Mouse (Mus musculus): Measurements from ENCODE around the gene Lama2.

Lama2 gene

DNA sequence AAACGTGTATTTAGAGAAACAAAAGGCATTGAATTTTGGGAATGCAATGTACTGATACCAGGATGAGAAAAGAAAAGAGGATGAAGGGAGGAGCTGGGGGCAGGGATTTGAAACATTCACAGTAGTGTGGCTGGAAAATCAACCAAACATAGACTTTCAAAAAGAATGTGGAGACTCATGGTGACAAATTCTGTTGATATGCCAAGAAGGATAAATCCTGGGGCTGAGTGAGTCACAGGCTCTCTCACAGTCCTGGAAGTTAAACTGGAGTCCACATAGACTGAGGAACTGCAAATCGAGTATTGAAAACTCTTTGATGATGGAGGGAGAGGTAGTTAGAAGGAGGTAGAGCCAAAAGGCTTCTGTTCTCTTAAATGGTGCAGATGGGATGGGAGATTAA lies 445.3 kb downstream of the Lama2 start:
- DNase-seq, result no peak

DNA sequence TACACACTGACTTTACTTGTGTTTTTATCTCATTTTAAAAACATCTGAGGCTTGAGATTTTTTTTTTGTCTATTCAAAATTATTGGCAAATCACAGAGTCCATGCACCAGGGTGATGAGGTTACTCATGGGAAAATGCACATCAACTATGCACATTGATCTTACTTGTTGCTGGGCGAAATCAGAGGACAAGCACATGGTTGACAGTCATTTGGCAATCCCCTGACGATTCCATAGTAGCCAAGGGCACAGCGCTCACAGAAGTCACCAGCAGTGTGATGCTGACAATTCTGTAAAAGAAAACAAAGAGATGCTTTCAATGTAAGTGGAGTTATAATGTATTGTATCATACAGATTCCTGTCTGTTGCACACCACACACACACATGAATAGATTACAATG lies 454.8 kb downstream of the Lama2 start:
- no peak for DNase-seq

DNA sequence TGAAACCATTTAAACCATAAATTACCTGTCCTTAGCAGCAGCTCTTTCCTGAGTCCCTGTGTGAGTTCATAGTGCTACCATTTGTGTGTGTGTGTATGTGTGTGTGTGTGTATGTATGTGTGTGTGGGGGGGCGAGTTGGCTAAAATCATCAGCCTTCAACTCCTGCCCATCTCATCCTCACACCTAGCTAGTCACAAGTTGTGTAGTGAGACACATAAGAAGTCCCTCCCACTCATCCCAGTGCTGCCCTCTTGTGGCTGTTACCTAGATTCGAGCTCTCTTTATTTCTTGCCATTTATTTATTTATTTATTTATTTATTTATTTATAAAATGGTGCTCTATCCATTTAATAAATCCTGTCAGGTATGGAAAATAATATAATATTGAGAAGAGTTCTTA lies 457.2 kb downstream of the Lama2 start:
- no peak for DNase-seq

DNA sequence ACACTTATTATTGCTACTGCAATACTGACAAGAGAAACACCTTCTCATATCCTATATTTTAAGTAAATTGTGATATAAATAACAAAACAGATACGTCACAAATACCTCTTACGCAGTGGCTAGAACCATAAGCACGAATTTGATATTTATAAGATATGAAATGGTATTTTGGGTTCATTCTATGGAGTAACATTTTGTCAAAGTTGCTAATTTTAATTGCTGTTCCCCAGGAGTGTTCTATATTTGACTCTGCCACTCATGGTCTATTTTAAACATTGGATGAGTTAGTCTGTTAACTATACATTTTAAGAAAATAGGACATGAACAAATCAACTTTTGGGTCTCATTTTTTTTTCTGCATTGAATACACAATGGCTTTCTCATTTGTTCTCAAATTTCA lies 469.3 kb downstream of the Lama2 start:
- DNase-seq, result no peak

DNA sequence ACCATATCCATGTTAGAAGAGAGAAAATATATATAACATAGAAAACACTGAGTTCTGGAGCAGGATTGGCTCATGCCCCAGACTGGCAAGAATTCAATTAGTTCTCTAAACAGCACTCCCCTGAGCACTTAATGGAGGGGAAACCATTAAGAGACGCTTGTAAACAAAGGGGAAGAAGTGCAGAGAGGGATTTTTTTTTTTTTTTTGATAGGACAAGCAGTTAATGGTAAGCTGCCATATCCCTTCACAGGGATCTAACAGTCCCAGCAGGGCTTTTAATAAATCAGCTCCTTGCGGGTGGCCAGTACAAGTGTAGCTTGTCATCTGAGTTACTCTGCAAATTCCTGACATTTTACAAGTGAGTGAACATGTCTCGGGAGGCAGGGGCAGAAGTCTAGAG lies 479.1 kb downstream of the Lama2 start:
- no peak for DNase-seq

DNA sequence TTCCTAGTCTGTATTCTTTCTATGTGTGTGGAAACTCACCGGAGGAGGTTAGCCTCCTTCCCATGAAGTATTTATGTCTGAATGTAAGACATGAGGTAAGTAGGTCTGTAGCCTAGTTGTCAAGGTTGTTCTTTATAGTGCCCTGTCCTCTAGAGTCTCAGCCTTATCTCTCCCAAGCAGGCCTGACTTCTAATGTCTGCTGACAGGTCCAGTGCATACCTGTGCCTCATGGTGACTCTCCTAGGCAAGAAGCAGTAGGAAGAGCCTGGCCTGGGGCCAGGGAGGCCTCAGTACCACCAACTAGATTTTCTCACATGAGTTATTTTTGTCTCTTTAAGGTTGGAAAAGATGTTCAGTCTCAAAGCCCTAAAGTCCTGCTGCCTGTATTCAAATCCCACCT lies 483.8 kb downstream of the Lama2 start:
- no peak for DNase-seq

DNA sequence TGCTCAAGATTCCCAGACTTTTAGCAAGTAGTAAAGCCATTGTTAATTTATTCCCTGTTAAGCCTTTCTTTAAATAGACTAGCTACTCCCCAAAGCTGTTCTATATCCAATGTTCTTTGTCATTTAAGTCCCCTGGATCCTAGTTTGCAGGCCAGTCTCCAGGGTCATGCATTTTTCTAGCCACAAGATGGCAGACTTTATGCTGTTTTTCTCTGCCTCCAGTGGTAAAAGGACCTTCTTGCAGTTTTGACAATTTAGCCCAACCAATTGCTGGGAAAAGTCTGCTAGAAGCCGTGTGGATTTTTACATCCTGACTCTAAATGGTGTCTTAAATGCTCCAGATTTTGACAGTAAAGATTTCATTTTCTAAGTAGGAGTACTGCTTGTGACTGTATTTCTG lies 486.4 kb downstream of the Lama2 start:
- peak; percentile 21 to 22 for DNase-seq

DNA sequence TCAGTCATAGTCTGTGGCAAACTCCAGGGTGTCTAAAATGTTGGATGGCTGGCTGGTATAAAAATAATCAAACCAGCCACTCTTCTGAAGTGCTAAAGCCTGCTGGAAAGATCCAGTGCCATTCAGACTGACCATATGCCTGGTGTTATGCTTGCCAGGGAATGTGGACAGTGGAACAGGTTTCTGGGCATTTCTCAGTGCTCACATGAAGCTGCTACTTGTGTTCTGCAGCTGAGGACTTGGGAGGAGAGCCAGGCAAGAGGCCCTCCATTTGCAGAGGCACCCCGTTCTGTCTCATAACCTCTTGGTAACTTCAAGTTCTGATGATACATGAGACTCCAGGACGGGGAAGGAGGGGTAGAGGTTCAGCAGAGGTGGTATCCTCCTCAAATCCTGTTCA lies 492.1 kb downstream of the Lama2 start:
- peak; percentile 17 to 22 for DNase-seq

DNA sequence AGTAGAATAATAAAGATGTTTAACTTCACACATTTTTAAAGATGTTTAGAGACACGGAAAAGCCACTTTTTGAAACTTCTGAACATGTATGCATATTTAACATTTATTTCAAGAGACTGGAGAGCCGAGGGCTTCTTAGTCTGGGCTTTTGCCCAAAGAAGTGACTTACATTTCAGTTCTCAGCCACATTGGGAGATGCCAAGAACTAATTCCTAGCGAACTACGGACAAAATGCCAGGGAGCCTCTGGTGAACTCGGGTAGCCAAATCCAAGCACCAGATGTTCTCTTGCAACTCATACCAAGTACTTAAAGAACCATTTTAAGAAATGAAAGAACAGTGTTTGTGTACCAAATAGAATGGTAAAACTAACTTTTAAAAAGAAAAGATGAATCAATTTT lies 495.8 kb downstream of the Lama2 start:
- DNase-seq, result no peak

DNA sequence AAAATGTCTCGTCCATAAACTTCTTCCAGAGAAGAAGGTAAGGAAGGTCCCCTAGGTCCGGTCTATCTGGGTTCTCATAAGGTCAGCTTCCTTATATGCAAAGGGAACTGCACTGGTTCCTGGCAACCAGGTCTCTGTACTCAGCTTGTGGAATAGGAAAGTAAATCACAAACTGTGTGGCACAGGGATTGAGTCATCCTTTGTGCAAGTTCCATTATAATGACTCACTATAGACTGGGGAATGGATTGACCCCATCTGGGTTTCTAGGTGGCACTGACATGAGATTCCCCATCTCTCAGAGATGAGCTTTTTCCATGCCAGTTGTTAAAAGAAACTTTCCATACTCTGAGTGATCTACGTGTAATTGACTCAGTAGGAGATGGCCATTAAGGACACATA lies 501.7 kb downstream of the Lama2 start:
- DNase-seq, result no peak

DNA sequence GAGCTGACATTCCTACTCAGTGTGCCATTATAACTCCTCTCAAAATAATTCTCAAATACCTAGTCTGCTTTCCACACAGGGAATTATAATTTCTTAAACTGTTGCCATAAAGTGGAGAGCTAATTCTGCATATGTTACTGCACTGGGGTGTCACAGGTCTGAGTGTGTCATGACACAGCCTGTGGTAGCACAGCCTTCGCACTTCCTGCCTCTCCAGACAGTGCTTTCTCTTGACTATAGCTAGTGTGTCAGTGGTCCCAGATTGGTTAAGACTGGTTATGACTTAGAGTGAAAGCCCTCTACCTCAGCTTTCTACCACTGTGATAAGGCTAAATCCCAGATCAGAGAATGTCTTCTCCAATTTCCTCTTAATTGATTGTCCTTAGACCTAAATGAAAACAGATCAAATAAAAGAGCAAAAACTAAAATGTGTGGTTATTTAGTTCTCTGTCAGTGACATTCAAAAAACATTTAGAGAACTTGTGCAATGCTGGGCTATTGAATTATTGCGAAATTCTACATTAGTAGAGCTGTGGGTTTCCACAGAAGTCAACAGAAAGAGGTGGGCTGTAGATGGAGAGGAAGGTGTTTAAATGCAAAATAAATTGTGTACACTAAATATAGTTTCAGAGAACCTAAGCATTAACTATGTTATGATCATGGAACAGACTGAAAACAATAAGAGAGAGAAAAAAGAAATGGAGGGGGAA lies 502.5 kb downstream of the Lama2 start:
- no peak for DNase-seq

DNA sequence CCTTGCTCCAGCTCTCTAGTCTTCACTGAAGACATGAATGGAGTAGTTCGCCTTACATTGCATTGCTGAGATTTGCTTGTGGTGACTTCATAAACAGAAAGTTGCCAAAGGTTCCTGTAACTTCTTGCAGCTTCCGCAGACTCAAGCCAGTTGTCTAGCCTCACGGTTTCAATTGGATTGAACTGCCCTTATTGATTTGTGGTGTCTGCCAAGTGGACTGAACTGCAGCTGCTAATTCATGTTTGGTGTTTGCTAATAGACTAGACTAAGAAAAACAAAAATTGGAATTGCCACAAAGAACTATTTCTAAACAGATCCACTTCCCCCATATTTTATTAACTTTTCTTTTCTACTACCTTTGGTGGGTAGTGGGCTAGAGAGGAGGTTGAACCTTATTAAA lies 505.4 kb downstream of the Lama2 start:
- DNase-seq, result no peak

DNA sequence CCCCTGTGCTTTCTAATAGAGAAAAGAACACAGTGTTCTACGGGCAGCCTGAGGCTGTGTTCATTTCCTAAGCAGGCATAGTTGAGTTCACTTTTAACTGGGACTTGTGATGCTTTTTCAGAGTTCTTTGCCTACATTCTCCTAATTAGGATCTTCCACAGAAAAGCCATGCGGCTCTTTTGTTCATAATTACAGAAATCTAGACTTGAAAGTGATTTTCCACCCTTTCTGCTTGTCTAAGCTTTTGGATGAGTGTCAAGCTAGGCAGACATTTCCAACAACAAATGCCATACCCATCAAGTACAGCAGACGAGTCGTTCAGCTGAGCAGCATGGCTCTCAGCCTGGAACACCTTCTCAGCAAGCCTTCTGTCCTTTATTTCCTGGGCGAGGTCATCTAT lies 515.7 kb downstream of the Lama2 start:
- DNase-seq, result peak in 1 of 2 experiments; percentile 3

DNA sequence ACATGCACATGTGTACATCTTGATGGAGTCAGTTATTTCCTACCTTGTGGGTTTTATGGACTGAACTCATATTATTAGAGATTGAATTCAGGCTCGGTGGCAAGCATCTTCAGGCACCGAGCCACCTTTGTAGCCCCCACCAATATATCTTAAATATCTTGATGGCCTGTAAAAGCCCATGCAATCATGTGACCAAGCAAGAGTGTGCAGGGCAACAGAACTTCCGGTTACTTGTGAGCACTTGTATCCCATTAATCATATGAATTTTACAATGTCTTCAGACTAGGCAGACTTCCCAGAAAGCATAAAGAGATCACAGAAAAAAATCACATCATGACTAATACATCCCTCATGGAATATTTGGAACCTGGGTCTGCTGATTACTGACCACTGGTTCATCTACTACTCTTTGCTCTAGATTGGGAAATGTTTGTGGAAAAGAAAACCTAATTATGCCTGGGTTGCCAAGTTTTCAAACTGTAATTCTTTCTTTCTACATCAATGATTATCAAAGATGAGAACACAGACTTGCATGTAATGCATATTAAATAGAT lies 517.7 kb downstream of the Lama2 start:
- DNase-seq, result no peak

DNA sequence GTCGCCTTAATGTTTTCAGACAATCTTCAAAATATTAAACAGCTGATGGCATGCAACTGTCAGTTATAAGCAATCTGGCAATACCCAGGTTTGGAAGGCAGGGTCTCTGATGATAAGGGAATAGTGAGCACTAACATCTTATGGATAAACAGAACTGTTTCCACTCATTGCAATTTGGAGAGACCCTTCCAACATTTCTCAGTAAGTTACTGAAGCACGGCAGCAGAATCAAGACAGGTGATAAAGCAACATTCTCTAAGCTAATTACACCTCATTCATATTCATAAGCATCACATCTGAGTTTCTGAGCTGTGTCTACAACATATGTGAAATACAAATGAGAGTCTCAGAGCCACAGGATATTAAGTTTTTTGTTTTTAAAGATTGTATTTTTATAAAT lies 542.4 kb downstream of the Lama2 start:
- DNase-seq, result no peak

DNA sequence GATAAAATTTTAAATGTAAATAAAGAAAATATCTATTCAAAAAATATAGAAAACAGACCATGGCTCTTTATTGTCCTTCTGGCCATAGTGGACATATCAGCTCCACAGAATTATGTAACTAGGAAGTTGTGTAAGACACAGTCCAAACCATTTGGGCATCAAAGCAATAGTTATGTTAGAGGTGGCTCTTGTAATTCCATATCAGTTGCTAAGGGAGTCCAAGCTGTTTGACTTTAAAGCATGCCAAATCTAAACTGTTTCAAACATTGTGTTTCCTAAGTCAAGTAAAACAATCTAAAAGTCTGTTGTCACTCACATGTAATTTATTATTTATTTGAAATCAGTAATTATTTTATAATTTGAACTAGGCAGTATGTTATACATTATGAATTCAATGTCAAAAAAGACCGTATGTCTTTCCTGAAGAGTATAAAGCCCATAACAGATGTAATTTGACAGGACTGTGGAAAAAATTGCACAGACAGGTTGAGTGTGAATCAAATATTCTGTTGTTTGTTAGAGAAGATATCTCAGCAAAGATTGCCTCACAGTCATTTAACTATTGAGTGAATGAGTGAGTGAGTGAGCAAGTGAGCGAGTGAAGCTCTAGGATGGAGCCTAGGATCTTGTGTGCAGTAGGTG lies 550.6 kb downstream of the Lama2 start:
- no peak for DNase-seq

DNA sequence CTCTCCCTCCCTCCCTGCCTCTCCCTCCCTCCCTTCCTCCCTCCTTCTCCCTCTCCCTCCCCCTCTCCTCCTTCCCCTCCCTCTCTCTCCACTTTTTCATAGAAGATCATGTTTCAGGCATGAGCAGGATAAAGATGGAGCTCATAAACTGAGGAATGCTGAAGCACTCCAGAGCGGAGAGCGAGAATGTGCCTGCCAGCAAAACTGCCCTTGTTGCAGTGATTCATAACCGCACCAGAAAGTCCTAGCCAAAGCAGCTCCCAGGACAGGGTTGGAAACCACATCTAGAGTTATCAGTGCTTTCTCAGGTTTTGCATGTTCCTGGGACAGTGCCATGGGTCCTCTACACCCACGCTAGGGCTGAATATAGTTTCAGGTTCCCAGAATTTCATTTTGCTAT lies 555.9 kb downstream of the Lama2 start:
- DNase-seq, result no peak

DNA sequence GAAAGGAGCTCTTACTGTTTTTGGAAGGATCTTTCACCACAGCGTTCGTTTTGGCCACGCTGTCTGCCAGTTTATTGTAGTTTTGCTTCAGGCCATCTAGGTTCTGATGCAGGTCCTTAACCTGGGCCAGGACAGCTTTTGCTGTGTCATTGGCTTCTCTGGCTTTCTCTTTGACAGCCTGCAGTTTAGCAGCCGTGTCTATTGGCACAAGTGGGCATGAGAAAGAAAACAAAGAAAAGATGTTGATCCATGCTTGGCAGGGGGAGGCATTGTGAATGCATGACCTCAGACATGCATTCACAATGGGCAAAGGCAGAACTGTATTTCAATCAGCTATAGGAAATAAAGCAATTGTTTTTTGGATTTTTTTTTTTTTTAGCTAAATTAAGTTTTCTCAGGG lies 565.1 kb downstream of the Lama2 start:
- no peak for DNase-seq

DNA sequence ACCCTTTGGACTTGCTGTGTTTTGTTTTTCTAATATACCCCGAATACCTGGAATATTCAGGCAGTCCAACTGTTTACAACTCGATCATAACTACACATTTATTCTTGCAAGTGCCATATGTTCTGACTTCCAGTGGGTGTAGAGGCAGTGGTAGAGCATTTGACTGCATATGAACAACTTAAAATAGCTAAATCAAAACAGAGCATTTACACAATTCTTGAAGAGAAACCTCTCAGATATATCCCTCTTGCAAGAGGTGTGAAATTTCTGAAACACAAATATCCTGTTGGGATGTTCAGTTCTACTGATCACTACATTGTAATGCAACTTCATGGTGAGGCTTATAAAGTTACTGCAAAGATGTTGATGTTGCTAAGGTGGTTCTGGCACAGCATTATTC lies 572.4 kb downstream of the Lama2 start:
- no peak for DNase-seq

DNA sequence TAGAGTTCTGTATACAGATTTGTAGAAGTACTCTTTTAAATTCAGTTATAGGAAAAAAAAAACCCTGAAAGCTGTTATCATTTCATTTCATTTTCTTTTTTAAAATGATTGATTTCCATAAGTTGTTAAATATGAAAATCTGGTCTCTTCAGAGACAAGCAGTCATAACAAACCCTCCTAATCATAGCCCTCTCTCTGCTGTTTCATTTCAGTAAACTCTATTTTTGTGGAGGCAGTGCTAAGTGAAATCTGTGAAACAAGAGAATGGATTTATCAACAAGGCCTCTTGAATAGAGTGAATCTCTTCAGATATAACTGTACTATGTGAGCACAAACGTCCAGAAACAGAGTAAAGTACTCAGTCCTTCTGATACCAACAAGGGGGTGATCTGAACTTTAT lies 577.7 kb downstream of the Lama2 start:
- no peak for DNase-seq

DNA sequence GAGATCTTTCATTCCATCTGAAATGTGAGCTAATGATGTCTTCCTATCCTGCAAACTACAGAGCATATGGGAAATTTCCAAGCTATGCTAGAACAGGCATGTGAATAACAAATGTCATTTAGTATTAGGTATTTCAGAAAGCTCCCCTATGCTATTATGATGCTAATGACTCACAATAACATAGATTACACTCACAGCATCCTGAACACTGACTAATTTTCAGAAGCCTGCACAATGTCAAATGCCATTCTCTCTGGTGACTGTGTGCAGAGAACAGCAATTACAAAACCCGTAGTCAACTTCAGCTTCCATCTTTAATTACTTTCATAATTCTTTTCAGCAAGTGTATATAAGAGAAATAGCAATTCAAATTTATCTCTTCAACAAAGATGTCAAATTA lies 596.9 kb downstream of the Lama2 start:
- no peak for DNase-seq

DNA sequence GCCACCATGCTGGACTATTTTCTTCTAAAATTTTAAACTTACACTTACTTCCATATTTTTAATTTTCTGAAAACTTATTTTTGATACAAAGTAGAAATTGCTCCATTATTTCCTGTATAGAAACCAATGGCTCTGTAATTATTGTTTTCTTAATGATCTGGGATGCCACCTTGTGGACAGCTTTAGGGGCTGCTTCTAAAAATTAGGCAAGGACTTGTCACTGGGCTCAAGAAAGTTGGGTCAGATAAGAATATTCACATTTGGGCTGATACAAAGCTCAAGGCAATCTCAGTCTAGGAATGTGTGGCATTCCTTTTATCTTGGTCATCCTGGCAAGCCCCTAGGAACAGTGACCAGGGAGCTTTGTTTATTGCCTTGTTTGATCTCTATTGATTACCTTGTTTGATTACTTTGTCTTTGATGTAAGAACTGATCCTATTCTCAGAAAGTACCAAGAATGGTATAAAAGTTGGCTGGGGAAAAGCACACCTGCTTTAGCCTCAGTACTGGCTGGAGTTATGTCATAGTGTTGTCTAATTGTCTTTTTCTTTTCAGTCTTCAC lies 606.7 kb downstream of the Lama2 start:
- no peak for DNase-seq

DNA sequence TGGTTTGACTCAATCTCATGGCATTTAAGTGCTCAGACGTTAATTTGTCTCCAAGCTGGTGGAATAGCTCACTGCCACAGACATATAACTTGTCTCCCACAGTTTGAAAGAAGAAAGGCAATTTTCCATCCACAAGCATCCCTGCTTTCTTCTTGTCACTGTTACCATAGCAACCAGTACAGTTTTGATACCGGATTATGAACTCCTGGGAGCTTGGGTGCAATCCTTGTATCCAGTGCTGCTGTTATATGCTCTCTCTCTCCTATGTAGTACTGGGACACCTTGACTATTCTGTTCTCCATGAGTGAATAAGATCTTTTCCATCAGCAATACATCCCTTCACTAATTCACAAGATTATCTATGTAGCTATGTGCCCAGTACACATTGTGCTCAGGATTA lies 612.2 kb downstream of the Lama2 start:
- DNase-seq, result no peak

DNA sequence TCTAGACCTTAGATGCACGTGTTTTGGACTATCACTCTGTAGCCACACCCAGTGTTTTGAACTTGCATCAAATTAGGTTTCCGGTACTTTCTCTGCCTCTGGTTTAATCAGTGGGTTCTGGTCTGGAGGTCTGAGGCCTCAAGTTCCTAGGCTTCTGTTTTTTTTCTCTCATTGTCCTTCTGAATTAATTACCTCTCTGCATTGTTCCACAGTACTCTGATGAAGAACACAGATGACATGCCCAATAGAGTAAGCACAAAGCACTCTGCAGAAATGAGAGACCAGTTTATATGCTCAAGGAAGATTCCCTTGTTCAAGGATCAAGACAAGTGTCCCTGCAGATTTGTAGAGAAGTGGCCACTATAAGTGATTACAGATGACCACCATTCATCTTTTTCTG lies 613.8 kb downstream of the Lama2 start:
- DNase-seq, result no peak
